Mouse (Mus musculus): ENCODE data around the gene Zpbp2.

Zpbp2 gene

DNA sequence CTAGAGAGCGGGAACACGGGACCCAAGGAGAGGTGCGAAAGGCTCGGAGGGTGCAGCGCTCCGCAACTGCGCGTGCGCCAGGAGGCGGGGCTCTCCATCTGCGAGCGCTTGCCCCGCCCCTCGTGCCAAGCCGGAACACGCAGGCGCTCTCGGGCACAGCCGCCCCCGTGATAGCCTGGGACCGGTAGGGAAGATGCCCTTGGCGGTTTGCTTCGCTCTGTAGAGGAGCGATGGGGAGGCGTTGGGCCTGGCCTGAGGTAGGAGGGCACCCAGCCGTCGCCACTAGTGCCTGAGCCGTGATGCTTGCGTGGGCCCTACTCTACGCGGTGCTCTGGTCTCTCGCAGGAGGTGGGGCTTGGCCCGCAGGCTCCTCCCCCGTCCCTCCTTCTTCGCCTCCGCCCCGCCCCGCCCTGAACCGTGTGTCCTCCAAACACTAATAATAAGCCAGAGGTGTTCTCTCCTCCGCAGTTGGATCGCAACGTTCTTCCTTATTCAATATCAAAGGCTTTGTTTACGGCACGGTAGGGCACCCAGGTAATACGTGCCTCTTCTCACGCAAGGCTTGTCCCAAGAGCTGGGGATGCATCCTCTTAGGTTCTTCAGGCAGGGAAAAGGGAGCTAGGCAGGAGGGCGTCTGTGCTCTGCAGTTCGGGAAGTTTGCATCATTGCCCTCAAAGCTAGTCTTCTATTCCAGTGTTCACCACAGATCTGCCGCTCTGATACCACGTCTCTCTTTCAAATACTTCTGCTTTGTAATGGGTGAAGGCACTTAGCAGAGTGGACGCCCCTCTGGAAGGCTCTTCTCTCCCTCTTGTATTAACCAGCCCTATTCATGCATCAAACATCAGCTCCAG, at the start of gene Zpbp2:
TSS of gene Zpbp2 (plus strand) at position 123 of the 854 bp plus-strand sequence.
- no peak for DNase-seq (ENCODE audit: extremely low read depth, low read depth, low spot score)

DNA sequence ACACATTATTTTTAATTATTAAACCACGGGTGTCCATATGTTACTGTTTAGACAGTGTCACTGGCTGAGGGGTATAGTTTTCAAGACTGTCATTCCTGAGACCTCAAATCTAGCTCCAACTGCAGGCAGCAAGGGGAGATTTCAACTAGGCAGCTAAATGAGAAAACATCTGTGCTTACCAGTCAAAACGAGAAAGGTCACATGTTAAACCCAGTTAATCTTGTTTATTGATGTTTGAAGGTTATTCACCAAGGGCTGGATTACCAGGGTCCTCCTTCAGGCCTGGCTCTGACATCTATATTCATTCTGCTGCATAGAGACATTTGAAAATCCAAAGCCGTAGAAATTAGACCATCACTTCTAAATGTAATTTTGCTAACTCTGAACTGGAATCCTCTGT, 46.0 kb upstream of the Zpbp2 start:
- DNase-seq (ENCODE audit: extremely low read depth, low read depth, low spot score), result no peak

DNA sequence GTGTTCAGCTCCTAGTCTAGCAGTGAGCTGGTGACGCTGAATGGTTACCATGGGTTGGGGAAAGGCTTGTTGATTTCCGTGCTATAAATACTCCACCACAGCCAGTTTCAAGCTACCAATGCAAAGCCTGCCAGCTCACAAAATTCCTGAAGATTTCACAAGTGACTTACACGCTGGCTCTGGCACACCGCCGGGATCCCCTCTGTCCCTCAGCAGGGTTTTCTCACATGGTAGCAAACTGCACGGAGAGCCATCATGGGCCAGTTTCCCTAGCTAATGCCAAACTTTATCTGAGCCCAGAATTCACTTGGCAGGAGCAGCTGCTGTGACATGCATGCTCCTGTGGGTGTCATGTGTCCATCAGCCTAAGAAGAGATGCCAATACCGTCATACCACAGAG, 41.5 kb upstream of the Zpbp2 start:
- DNase-seq (ENCODE audit: extremely low read depth, low read depth, low spot score), result no peak

DNA sequence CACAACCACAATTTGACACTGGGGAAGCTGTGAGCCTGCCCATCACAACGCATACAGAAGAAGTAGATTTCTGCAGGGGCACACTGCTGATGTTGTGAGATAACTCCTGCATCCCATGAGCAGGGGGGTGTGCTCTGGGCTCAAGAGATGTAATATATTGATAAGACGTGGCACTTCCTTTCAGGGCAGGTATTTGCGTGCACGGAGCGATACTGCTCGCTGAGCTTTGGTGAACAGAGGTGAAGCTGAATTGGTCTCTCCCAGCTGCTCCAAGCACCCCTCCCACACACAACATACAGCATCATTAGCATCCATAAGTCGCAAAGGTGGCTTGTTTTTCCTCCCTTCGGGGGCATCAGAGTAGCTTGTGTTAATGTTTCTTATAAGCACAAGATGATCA, 40.8 kb upstream of the Zpbp2 start:
- no peak for DNase-seq (ENCODE audit: extremely low read depth, low read depth, low spot score)

DNA sequence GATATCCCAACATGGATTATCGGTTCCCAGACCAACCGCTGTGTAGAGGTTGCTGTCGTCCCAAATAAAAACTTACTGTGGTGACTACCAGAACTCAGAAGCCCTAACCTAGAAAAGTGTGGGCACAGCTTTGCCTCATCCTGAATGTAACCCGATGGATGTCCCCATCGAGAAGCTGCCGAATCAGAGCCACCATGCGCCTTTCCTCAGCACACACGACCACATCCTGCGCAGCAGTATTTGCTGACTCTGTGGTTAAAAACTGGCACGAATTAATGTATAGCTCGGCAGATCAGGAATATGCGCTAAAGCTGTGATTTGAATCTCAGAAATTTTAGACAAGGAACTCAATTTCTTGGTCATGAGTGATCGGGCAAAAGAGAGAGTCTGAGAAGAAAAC, 38.0 kb upstream of the Zpbp2 start:
- DNase-seq (ENCODE audit: extremely low read depth, low read depth, low spot score), result no peak

DNA sequence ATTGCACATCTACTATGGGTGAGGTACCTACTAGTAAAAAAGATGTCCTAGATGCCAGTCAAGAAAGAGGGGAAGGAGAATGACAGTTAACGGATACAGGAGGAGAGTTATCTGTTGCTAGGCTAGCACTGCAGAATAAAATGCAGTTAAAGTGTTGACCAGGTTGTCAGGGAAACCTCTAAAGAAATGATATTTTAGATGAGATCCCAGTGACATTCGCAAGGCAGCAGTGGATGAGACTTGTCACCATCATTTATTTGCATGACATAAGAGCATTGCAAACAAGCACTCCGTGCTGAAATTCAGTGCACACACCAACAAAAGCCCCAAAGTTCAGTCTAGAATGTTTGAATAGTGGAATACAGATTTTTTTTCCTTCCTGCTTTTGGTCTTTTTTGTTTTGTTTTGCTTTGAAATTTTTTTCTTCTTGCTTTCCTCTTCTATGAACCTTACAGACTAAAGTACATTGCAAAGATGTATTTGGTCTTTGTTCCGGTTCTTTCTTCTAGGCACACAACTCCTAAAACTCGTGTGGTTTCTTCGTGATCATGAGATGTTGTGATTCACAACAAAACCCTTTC, 37.5 kb upstream of the Zpbp2 start:
- no peak for DNase-seq (ENCODE audit: extremely low read depth, low read depth, low spot score)

DNA sequence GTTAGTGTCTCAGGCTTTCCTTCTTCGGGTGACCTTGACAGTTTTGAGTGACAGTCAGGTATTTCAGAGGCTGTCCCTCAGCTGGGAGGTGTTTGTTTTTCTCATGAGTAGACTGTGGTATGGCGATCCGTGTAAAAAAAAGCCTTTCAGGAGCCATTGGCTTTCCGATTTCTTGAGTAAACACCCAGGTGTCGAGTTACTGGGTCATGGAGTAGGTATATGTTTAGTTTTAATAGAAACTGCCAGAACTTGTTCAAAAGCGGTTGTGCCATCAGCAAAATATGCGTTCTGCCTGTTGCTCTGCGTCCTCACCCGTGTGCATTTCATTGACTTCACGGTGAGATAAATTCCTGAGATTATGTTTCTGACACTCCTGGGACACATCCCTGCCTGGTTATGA, 30.4 kb upstream of the Zpbp2 start:
- DNase-seq (ENCODE audit: extremely low read depth, low read depth, low spot score), result no peak

DNA sequence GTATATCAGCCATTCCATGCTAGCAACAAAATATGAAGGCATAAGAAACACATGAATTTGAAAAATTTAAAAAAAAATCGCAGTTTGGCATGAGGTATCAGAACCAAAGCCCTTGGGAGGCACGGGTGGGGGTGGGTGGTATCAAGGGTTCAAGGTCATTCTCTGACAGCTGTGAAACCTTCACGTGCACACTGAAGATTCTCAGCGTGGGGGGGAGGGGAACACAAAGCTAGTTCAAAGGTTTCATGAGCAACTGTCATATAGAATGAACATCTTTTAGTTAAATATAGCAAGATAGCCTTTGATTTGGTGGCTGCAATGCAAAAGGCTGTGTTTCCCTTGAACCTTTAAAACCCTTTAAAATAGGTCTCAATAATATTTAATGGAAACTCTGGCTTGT, 25.8 kb upstream of the Zpbp2 start:
- DNase-seq (ENCODE audit: extremely low read depth, low read depth, low spot score), result no peak

DNA sequence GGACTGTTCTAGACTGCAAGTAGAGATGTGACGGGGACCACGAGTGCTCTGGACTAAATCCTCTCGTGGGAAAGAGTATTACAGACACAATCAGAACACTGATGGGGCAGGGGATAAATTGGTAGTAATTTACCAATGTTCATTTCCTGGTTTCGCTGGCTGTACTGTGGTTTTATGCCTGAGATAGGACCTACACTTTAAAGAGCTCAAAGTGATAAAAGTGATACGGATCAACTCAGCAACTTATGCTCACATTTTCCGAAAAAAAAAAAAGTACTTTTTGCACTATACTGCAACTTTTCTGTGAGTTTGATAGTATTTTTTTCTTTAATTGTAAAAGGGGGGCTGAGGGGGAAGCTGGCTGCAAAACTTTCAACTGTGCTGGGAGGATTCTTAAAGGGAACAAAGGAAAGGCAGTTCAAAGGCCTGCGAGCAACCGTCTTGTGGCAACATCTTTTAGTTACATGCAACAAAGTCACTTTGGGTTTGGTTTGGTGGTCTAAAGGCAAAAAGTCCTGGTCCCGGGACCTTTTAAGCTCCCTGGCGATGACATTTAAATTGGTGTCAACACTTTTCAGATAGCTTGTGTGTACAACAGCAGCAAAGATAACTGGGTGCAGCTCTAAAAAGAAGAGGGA, 24.0 kb upstream of the Zpbp2 start:
- no peak for DNase-seq (ENCODE audit: extremely low read depth, low read depth, low spot score)

DNA sequence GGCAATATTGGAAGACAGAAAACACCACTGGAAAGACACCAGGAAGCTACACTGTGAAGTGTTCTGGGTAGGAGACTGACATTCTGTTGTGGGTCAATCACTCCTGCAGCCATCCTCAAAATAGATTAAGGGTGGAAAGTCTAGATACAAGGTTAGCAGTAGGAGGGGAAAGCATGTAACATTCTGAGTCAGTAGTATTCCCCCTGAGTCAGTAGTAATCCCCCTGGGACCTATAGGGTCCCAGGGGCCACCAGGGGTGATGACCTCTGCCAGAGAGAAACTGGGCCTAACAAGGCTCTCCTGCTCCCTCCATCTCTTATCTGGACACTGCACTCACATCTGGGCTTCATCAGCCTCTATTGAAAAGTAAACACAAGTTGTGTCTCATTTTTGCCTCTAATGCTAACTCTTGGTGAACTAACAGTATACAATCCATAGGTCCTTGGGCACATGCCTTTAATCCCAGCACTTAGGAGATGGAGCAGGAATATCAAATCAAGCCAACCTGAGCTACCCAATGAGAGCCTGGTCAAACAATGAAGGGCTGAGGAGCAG, 13.3 kb upstream of the Zpbp2 start:
- DNase-seq (ENCODE audit: extremely low read depth, low read depth, low spot score), result no peak

DNA sequence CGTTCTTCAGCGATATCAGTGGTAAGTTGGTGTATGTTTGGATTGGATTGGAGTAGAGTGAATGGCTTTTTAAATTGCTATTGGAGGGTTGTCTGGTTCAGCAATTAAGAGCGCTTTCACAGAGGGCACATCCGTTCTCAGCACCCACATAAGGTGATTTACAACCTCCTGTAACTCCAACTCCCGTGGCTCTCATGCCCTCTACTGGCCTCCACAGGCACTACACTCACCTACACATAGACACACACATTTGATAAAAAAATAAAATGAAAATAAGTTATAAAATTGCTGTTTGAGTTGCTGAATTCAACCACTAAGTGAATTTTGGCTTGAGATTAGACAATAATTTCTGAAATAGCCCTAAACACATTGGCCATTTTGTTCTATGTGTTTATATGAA, 10.6 kb upstream of the Zpbp2 start:
- no peak for DNase-seq (ENCODE audit: extremely low read depth, low read depth, low spot score)

DNA sequence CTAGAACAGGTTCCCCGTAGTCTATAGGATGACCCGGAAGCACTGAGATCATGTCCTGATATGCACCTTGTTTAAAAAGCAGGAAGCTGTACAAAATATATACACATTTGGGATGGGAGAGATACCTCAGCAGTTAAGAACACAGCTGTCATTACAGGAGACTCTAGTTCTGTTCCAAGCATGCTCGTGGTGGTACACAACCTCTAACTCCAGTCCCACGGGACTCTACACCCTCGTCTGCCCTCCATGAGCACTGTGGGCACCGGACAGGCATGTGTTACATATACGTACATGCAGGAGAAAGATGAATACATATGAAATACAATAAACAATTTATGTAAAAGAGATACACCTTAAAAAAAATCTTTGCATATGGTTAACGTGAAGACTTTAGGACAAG, 8.3 kb upstream of the Zpbp2 start:
- no peak for DNase-seq (ENCODE audit: extremely low read depth, low read depth, low spot score)

DNA sequence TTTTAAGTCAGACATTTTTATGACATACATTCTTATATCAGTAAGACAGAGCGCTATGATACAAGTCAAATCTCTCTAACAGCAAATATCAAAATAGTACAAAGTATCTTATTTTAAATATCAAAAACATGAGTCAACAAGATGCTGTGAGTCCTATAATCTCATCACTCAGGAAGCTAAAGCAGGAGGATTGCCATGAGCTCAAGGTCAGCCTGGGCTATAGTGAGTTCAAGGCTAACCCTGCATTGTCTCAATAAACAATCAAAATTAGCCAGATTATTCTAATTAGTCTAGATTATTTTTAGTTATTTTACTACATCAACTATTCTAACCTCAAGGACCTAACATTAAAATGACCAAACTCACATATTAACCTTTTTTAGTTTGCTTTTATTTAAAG, 7.5 kb upstream of the Zpbp2 start:
- no peak for DNase-seq (ENCODE audit: extremely low read depth, low read depth, low spot score)

DNA sequence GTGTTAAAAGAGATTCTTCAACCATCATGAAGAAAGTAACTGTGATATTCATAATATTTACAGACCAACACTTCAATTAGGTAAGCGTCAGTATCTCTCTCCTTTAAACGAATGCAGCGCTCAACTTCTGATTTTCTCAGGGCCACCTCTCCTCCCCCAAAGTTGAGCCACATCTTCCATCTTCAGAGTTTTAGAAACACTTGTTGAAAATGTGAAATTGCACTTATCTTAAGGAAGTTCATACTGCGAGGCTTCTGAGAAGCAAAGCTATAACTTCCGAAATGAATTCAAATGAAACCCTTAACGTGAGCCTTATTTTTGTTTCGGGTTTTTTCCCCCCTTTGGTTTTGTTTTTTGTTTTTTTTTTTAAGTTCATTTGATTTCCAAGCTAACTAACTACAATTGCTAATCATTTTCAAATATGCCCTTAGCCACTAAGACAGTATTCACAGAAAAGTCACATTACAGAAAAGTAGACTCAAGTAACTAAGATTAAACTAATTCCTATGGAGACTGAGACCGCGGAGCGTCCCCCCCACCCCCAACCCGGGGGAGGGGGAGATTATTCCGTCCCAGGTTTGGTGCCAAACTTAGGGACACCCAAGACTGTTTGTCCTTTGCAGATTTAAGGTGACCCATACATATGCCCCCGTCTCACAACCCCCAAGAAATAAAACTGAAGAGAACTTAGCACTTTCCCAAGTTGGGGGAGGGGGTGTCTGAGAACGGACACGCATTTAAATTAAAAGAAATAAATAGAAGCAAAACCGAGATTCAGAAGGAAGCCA, 5.8 kb upstream of the Zpbp2 start:
- DNase-seq (ENCODE audit: extremely low read depth, low read depth, low spot score), result no peak

DNA sequence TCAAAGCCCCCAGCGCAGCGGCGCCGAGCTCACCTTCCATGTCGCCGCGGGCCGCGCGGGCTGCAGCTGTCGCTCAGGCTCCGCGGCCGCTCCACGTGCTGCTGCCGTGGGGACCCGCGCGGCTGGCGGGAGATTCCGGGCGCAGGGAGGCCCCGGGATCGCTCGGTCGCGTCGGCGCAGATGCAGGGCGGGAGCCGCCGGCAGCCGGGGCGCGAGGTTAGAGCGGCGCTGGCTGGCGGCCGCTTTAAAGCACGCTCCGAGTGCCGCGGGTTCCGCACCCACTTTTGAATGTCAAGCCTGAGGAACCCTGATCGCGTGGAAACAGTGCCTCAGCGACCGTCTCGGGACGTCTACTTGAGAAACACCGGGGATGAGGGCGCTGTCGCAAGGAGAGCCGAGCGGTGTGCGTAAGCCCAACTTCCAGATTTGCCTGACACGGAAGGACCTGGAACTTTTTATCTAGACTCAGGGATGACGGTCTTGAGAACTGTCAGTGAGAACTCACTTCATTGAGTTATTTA, 5.1 kb upstream of the Zpbp2 start, which contains the start of gene Ikzf3:
TSS of gene Ikzf3 (minus strand) at position 321 of the 521 bp plus-strand sequence.
- no peak for DNase-seq (ENCODE audit: extremely low read depth, low read depth, low spot score)

DNA sequence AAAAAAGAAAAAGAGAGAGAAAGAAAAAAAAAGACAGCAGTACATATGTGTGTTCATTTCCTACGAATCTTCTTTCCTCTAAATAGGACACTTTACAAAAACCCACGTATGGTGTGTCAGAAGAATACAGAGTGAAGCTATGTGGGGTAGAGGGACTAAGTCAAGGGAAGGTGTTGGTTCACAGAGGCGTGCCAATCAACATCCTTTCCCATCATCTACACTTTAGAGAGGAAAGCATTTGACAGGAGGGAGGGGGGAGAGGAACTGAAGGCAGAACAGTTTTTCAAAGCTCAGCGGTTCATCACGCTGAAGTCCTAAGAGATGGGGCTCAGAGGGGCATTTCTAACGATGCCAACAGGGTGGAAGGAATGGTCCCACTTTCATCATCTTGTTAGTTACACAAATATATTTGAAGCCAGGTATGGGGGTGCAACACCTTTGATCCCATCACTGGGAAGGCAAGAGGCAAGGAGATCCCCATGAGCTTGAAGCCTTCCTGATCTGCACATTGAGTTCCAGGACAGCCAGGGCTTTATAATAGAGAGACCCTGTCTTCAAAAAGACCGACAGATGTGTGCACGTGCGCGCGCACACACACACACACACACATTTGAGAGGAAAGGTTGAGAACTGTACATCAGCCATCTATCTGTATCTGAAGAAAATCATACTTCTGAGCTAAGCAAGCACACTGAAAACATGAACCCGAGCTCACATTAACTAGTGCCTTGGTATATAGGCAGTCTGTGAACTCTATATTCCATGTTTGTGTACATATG, 4.2 kb upstream of the Zpbp2 start:
- DNase-seq (ENCODE audit: extremely low read depth, low read depth, low spot score), result no peak

DNA sequence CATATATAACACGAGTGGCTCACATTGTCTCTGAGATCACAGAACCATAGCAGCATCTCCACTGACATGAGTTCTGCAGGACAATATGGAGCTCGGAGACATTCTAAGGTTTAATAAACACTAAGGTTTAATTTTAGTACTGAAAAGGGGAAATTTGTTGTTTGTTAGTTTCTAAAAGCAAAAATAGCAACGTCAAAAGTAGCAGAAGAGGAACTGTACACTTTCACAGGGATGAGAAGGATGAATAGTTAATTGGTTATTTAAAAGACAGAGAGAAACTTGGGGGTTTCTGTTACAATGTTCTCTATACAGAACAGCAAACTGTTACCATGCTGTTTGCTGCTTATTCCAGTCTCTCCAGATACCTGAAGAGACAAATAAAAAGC, 3.6 kb upstream of the Zpbp2 start:
- DNase-seq (ENCODE audit: extremely low read depth, low read depth, low spot score), result no peak

DNA sequence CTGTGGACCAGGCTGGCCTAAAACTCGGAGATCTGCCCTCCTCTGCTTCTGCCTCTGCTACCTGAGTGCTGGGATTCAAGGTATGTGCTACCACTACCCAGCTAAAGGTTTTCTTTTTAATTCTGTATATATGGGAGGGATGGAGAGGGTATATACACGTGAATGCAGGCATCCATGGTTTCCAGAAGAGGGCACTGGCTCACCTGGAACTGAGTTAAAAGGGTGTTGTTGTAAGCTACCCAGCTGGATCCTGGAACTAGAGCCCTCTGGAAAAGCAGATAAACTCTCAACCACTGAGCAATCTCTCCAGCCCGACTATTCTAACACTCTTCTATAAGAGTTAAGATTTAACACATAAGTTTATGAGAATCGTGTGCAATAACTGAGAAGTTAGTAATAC, 1.5 kb upstream of the Zpbp2 start:
- no peak for DNase-seq (ENCODE audit: extremely low read depth, low read depth, low spot score)

DNA sequence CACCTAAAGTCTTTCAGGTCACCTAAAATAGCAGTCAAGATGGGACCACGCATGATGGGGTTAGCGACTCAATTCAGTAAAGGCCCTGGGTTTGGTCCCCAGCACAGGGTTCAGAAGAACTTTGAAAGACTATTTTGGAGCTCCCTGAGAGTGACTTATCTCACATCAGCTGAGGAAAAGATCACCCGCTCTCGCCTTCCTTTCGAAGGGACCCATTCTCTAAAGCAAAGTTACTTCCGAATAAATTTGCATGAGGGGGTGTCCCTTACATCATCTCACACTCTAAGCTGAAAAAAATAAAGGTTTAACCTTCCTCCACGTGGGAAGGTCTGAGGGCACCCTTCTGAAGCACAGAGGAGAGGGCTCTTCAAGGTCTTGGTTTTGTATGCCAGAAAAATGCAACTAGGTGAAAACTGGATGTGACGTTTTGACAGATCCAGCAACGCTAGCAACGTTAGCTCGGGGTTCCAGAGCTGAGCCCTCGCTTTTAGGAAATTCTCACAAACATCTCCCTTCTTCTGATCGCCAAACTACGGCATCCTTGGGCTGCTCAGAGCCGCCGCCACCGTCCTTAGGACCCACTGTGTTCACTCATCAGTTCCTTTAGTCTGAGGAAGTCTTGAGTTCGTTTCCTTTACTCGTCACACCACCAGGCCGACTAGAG, 454 bp upstream of the Zpbp2 start:
- DNase-seq (ENCODE audit: extremely low read depth, low read depth, low spot score), result no peak

DNA sequence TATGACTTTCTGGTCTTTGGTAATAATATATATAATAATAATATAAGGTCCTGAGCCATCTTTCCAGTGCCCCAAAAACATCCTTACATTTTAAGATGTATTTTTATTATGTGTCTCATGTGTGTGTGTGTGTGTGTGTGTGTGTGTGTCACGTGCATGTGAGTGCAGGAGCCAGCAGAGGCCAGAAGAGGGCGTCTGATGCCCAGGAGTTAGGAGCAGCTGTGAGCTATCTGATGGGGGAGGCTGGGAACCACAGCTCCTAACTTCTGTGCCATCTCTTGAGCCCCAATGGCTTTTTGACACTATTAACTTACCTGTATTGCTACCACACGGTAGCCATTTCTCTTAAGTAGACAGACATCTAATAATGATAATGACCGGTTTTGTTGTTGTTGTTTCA, 3.1 kb downstream of the Zpbp2 start:
- DNase-seq (ENCODE audit: extremely low read depth, low read depth, low spot score), result no peak
